Mouse (Mus musculus): Measurements from ENCODE around the gene Tma7. TPM values are rescaled to one million over a fixed set of nuclear protein-coding genes. Genes with fewer than 3 reads are reported as not detected.

Gene Tma7
- total and polyA plus RNA-seq, 3 experiments, result 255 to 529 (median 336) TPM

DNA sequence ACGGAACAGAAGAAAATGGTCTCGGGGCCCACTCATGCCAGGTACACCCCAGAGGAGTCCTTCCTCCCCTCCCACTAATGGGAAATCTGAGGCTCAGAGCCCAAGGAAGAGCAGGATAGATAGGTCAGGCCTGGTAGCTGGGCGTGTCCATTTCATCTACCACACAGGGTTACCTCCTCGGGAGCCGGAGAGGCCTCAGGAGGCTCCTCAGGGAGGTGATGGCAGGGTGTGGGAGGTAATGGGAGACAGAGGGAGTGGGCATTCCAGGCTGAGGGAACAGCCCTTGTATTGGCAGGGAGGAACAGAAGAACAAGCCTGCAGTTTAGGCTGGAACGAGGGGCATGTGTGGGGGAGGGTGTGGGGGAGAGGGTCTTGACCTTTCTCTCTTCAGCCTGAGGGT is 14.5 kb upstream of the Tma7 start:
- Histone ChIP-seq H3K79me2 (replicated peaks; ENCODE audit: control insufficient read depth, extremely low read depth, insufficient read depth, poor library complexity, severe bottlenecking) (no peaks in the 10 kb centered on the region), H3K4me2 (ENCODE audit: insufficient read depth, low read depth, poor library complexity, severe bottlenecking) (no peak overlapping the region), H3K27ac (ENCODE audit: insufficient read depth, low read depth) (no peak overlapping the region), H3K4me1 (ENCODE audit: control insufficient read depth in 1 of 2, insufficient read depth in 2 of 2) (peaks cover 4 to 9% of the 10 kb centered on the region in 2 experiments; a peak in 2 of 4 replicates), H3K9ac (ENCODE audit: insufficient read depth, low read depth) (no peak overlapping the region), H3K4me3 (replicated peaks in 1 of 3; ENCODE audit: low read depth in 2 of 3, low read length in 2 of 3, poor library complexity in 1 of 3) (no peak overlapping the region), H3K36me3 (replicated peaks in 1 of 2; ENCODE audit: control insufficient read depth in 1 of 2, insufficient read depth in 1 of 2, low read length in 1 of 2) (peaks cover 7 to 13% of the 10 kb centered on the region in 2 experiments), H3K9me3 (replicated peaks; ENCODE audit: low read length) (no peaks in the 10 kb centered on the region), H3K27me3 (replicated peaks) (peaks cover 72% of the 10 kb centered on the region)
- in situ Hi-C loops (cut with MboI; ENCODE audit: low pct_ligation_motif_present, low pct_unique_long_range_greater_than_20kb, low sequenced_read_pairs), result no loop called here
- TF ChIP-seq MAX (IDR thresholded peaks at IDR 0.05; ENCODE audit: low read length), result no peak
- no peak for TF ChIP-seq TCF12 (IDR thresholded peaks at IDR 0.05; ENCODE audit: low read depth, low read length)
- no peak for TF ChIP-seq MEF2A (IDR thresholded peaks at IDR 0.05; ENCODE audit: borderline replicate concordance, low read depth, low read length)
- TF ChIP-seq MAZ (IDR thresholded peaks at IDR 0.05; ENCODE audit: low read depth, low read length), result no peak
- TF ChIP-seq USF2 (conservative IDR thresholded peaks at IDR 0.05; ENCODE audit: low read depth, low read length), result no peak
- TF ChIP-seq SMC3 (IDR thresholded peaks at IDR 0.05; ENCODE audit: low read depth, low read length), result no peak
- no peak for TF ChIP-seq NRF1 (IDR thresholded peaks at IDR 0.05; ENCODE audit: low read depth, low read length)
- TF ChIP-seq CTCF (conservative IDR thresholded peaks at IDR 0.05 in 1 of 2, IDR thresholded peaks at IDR 0.05 in 1 of 2; ENCODE audit: low read depth in 2 of 2, low read length in 2 of 2), result no peak
- no peak for TF ChIP-seq UBTF (IDR thresholded peaks at IDR 0.05; ENCODE audit: low read depth, low read length)
- TF ChIP-seq MAFK (IDR thresholded peaks at IDR 0.05; ENCODE audit: insufficient replicate concordance, low read length), result no peak
- no peak for TF ChIP-seq PAX5 (IDR thresholded peaks at IDR 0.05; ENCODE audit: low read length)
- TF ChIP-seq ZNF384 (IDR thresholded peaks at IDR 0.05; ENCODE audit: low read depth, low read length), result no peak
- no peak for TF ChIP-seq NELFE (IDR thresholded peaks at IDR 0.05; ENCODE audit: low read depth, low read length)
- TF ChIP-seq IRF4 (IDR thresholded peaks at IDR 0.05; ENCODE audit: low read depth, low read length), result no peak
- no peak for TF ChIP-seq GABPA (IDR thresholded peaks at IDR 0.05; ENCODE audit: insufficient replicate concordance, low read depth, low read length)
- TF ChIP-seq SIN3A (IDR thresholded peaks at IDR 0.05; ENCODE audit: low read length), result no peak
- no peak for TF ChIP-seq POLR2A (IDR thresholded peaks at IDR 0.05; ENCODE audit: low read depth, low read length)
- TF ChIP-seq CHD2 (IDR thresholded peaks at IDR 0.05; ENCODE audit: low read length), result no peak
- no peak for TF ChIP-seq RAD21 (IDR thresholded peaks at IDR 0.05; ENCODE audit: low read depth, low read length)
- dilution Hi-C loops (cut with MboI; ENCODE audit: extremely low pct_ligation_motif_present, extremely low pct_unique_long_range_greater_than_20kb, low sequenced_read_pairs), result no loop called here
- no peak for DNase-seq (ENCODE audit: extremely low read depth)

DNA sequence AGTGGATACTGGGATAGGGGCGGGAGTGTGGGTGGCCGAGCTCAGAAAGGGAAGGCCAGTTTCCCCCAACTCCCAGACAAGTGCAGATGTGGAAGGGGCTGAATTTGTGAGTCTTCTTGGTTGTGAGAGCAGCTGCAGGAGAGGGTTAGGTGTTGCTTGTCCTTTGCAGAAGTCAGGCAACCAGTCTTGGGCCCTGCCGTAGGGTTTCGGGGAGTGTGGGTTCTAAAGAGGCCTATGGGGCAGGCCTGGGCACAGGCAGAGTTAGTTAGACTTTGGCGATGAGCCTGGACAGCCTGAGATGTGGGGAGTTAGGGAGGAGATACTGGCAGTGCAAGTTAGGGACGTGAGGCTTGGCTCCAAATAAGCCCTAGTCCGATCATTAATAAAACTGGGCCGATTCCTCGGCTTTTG is 13.9 kb upstream of the Tma7 start:
- H3K36me3 ChIP-seq (replicated peaks in 1 of 2; ENCODE audit: control insufficient read depth in 1 of 2, insufficient read depth in 1 of 2, low read length in 1 of 2), result peaks cover 12 to 19% of the 10 kb centered on the region in 2 experiments
- H3K27ac ChIP-seq (ENCODE audit: insufficient read depth, low read depth), result no peak overlapping the region
- no peak for TF ChIP-seq MAFK (IDR thresholded peaks at IDR 0.05; ENCODE audit: insufficient replicate concordance, low read length)
- no peak for TF ChIP-seq IRF4 (IDR thresholded peaks at IDR 0.05; ENCODE audit: low read depth, low read length)
- no peak for TF ChIP-seq SMC3 (IDR thresholded peaks at IDR 0.05; ENCODE audit: low read depth, low read length)
- TF ChIP-seq MYC (IDR thresholded peaks at IDR 0.05; ENCODE audit: low read depth, low read length), result no peak
- no peak for TF ChIP-seq ETS1 (conservative IDR thresholded peaks at IDR 0.05; ENCODE audit: low read depth, low read length)
- no peak for TF ChIP-seq ZKSCAN1 (IDR thresholded peaks at IDR 0.05; ENCODE audit: borderline replicate concordance, low read depth, low read length)
- no peak for TF ChIP-seq ZC3H11A (IDR thresholded peaks at IDR 0.05; ENCODE audit: low read depth, low read length)
- no peak for TF ChIP-seq HCFC1 (IDR thresholded peaks at IDR 0.05; ENCODE audit: low read depth, low read length)
- TF ChIP-seq MAX (IDR thresholded peaks at IDR 0.05; ENCODE audit: low read length), result no peak
- TF ChIP-seq NRF1 (IDR thresholded peaks at IDR 0.05; ENCODE audit: low read depth, low read length), result no peak
- H3K4me2 ChIP-seq (ENCODE audit: insufficient read depth, low read depth, poor library complexity, severe bottlenecking), result no peak overlapping the region
- H3K4me3 ChIP-seq (replicated peaks in 1 of 3; ENCODE audit: low read depth in 2 of 3, low read length in 2 of 3, poor library complexity in 1 of 3), result no peak overlapping the region
- no peak for DNase-seq (ENCODE audit: extremely low read depth)
- dilution Hi-C loops (cut with MboI; ENCODE audit: extremely low pct_ligation_motif_present, extremely low pct_unique_long_range_greater_than_20kb, low sequenced_read_pairs) (no loop called here), in situ Hi-C loops (cut with MboI; ENCODE audit: low pct_ligation_motif_present, low pct_unique_long_range_greater_than_20kb, low sequenced_read_pairs) (no loop called here)
- H3K4me1 ChIP-seq (ENCODE audit: control insufficient read depth in 1 of 2, insufficient read depth in 2 of 2), result peaks cover 4 to 9% of the 10 kb centered on the region in 2 experiments; a peak in 2 of 4 replicates
- H3K27me3 ChIP-seq (replicated peaks), result peaks cover 68% of the 10 kb centered on the region
- no peaks in the 10 kb centered on the region for H3K9me3 ChIP-seq (replicated peaks; ENCODE audit: low read length)
- no peaks in the 10 kb centered on the region for H3K79me2 ChIP-seq (replicated peaks; ENCODE audit: control insufficient read depth, extremely low read depth, insufficient read depth, poor library complexity, severe bottlenecking)
- H3K9ac ChIP-seq (ENCODE audit: insufficient read depth, low read depth), result no peak overlapping the region

Data from CH12.LX (cell line).